ENCODE assay signal across 14 mouse cellular contexts in the genomic region with DNA sequence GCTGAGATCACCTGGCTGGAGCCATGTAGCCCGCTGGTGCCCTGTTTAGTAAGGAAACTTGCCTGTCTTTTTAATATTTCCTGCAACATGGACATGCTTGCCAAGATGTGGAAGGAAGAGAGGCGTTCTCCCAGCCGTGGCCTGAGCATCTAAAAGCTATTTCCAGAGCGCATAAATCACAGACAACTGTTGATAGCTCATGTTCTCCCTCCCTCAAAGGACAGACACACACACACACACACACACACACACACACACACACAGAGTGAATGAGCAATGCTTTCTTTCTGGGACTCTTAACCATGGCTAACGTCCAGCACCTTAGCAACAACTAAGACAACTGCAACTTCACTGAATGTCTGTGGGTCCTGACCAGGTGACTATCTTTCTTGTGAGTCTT.
DNase-seq lines count a peak whose midpoint lies in the region; ATAC-seq and TF ChIP-seq lines count a peak whose summit lies in the region.
"Had no signal": no experiment of that assay in that cellular context is flagged by ENCODE, and none has a peak within 500 bp of the region (broad histone marks: within the 10 kb centered on the region; RNA-seq: fewer than 3 reads in every experiment).

No protein-coding gene starts in this region.

- TF ChIP-seq CTCF in lung, embryonic 14.5 days (IDR thresholded peaks at IDR 0.05; ENCODE audit: low read depth), result no peak
- no peak for TF ChIP-seq CTCF in lung, postnatal 0 days (IDR thresholded peaks at IDR 0.05)
- no peak for TF ChIP-seq CTCF in kidney, postnatal 0 days (IDR thresholded peaks at IDR 0.05; ENCODE audit: low read depth)

- ATAC-seq in forebrain, embryonic 15.5 days (replicated peaks), result no peak
- ATAC-seq in lung, embryonic 14.5 days (ENCODE audit: insufficient read depth), result no peak
- ATAC-seq in lung, postnatal 0 days, result no peak
- ATAC-seq in kidney, postnatal 0 days (replicated peaks; ENCODE audit: low FRiP score, low read depth), result no peak
- no peak for ATAC-seq in CD4-positive, CD25-positive, alpha-beta regulatory T cell, adult 4 months
- ATAC-seq: intestine, embryonic 16.5 days; liver, postnatal 0 days; midbrain, embryonic 13.5 days had no signal

- no peak overlapping the region for H3K4me3 ChIP-seq in forebrain, embryonic 10.5 days
- no peak overlapping the region for H3K4me3 ChIP-seq in forebrain, embryonic 15.5 days
- no peak overlapping the region for H3K4me3 ChIP-seq in lung, embryonic 14.5 days (ENCODE audit: low read depth, low read length)
- H3K4me3 ChIP-seq in lung, postnatal 0 days (ENCODE audit: low read depth, low read length), result no peak overlapping the region
- no peak overlapping the region for H3K4me3 ChIP-seq in kidney, postnatal 0 days (replicated peaks; ENCODE audit: low read depth, low read length)
- H3K4me3 ChIP-seq: forebrain, embryonic 12.5 days; limb, embryonic 13.5 days; midbrain, embryonic 13.5 days had no signal

- H3K9ac ChIP-seq in forebrain, embryonic 15.5 days (replicated peaks), result no peak overlapping the region
- H3K9ac ChIP-seq in lung, embryonic 14.5 days, result no peak overlapping the region
- H3K9ac ChIP-seq in lung, postnatal 0 days (replicated peaks; ENCODE audit: low read depth), result no peak overlapping the region
- no peak overlapping the region for H3K9ac ChIP-seq in kidney, postnatal 0 days (ENCODE audit: low read depth, low read length)
- H3K9ac ChIP-seq: forebrain, embryonic 12.5 days; limb, embryonic 13.5 days; liver, postnatal 0 days; midbrain, embryonic 13.5 days had no signal

- peaks cover 6% of the 10 kb centered on the region for H3K36me3 ChIP-seq in forebrain, embryonic 10.5 days (replicated peaks)
- H3K36me3 ChIP-seq in forebrain, embryonic 15.5 days, result no peaks in the 10 kb centered on the region
- no peaks in the 10 kb centered on the region for H3K36me3 ChIP-seq in lung, embryonic 14.5 days (ENCODE audit: insufficient read depth)
- no peaks in the 10 kb centered on the region for H3K36me3 ChIP-seq in lung, postnatal 0 days (ENCODE audit: insufficient read depth, low read length)
- H3K36me3 ChIP-seq in kidney, postnatal 0 days (ENCODE audit: insufficient read depth, low read length), result no peaks in the 10 kb centered on the region
- H3K36me3 ChIP-seq: forebrain, embryonic 12.5 days; limb, embryonic 13.5 days; midbrain, embryonic 13.5 days had no signal

- no peaks in the 10 kb centered on the region for H3K9me3 ChIP-seq in forebrain, embryonic 10.5 days
- H3K9me3 ChIP-seq in forebrain, embryonic 15.5 days, result no peaks in the 10 kb centered on the region
- no peaks in the 10 kb centered on the region for H3K9me3 ChIP-seq in lung, embryonic 14.5 days (ENCODE audit: low read depth, low read length)
- H3K9me3 ChIP-seq in lung, postnatal 0 days (ENCODE audit: low read length), result no peaks in the 10 kb centered on the region
- no peaks in the 10 kb centered on the region for H3K9me3 ChIP-seq in kidney, postnatal 0 days (replicated peaks; ENCODE audit: low read length)
- H3K9me3 ChIP-seq: forebrain, embryonic 12.5 days; limb, embryonic 13.5 days; midbrain, embryonic 13.5 days had no signal

- H3K4me2 ChIP-seq in forebrain, embryonic 15.5 days (replicated peaks), result no peak overlapping the region
- no peak overlapping the region for H3K4me2 ChIP-seq in lung, embryonic 14.5 days
- H3K4me2 ChIP-seq in lung, postnatal 0 days (replicated peaks; ENCODE audit: low read depth, low read length), result no peak overlapping the region
- no peak overlapping the region for H3K4me2 ChIP-seq in kidney, postnatal 0 days (ENCODE audit: low read length)
- H3K4me2 ChIP-seq: forebrain, embryonic 12.5 days; limb, embryonic 13.5 days; midbrain, embryonic 13.5 days had no signal

- no peaks in the 10 kb centered on the region for H3K27me3 ChIP-seq in forebrain, embryonic 10.5 days (ENCODE audit: poor library complexity, severe bottlenecking)
- no peaks in the 10 kb centered on the region for H3K27me3 ChIP-seq in forebrain, embryonic 15.5 days
- H3K27me3 ChIP-seq in lung, embryonic 14.5 days (ENCODE audit: insufficient read depth, low read length), result no peaks in the 10 kb centered on the region
- no peaks in the 10 kb centered on the region for H3K27me3 ChIP-seq in lung, postnatal 0 days (replicated peaks; ENCODE audit: insufficient read depth, low read length)
- no peaks in the 10 kb centered on the region for H3K27me3 ChIP-seq in kidney, postnatal 0 days (ENCODE audit: insufficient read depth, low read length)
- H3K27me3 ChIP-seq: forebrain, embryonic 12.5 days; limb, embryonic 13.5 days; midbrain, embryonic 13.5 days had no signal

- no peak for TF ChIP-seq EP300 in lung, postnatal 0 days (IDR thresholded peaks at IDR 0.05)

- 95% methylated on average over 5 of the region's 5 CpGs for WGBS in forebrain, embryonic 10.5 days
- 76% methylated on average over 5 of the region's 5 CpGs for WGBS in forebrain, embryonic 15.5 days
- 62% methylated on average over 5 of the region's 5 CpGs for WGBS in lung, embryonic 14.5 days
- 61% methylated on average over 5 of the region's 5 CpGs for WGBS in lung, postnatal 0 days
- 41% methylated on average over 5 of the region's 5 CpGs for WGBS in kidney, postnatal 0 days

- H3K4me1 ChIP-seq in forebrain, embryonic 10.5 days, result peaks cover 63% of the 10 kb centered on the region
- H3K4me1 ChIP-seq in forebrain, embryonic 15.5 days, result peaks cover 16% of the 10 kb centered on the region
- H3K4me1 ChIP-seq in lung, embryonic 14.5 days (ENCODE audit: insufficient read depth), result no peaks in the 10 kb centered on the region
- H3K4me1 ChIP-seq in lung, postnatal 0 days (ENCODE audit: insufficient read depth, low read depth, low read length), result no peaks in the 10 kb centered on the region
- H3K4me1 ChIP-seq in kidney, postnatal 0 days (replicated peaks; ENCODE audit: insufficient read depth, low read length), result peaks cover 12% of the 10 kb centered on the region

- H3K27ac ChIP-seq in forebrain, embryonic 10.5 days, result peak overlapping the region; percentile 78
- no peak overlapping the region for H3K27ac ChIP-seq in forebrain, embryonic 15.5 days (replicated peaks)
- H3K27ac ChIP-seq in lung, embryonic 14.5 days (ENCODE audit: low read depth), result no peak overlapping the region
- H3K27ac ChIP-seq in lung, postnatal 0 days (ENCODE audit: low read length), result no peak overlapping the region
- 0 out of 2 replicates have a peak overlapping the region, but pooled peaks have one; percentile 25 for H3K27ac ChIP-seq in kidney, postnatal 0 days
- H3K27ac ChIP-seq: forebrain, embryonic 12.5 days; limb, embryonic 13.5 days; midbrain, embryonic 13.5 days had no signal

- DNase-seq in forebrain, embryonic 10.5 days (ENCODE audit: extremely low spot score, low spot score), result no peak
- peak; percentile 29 for DNase-seq in lung, embryonic 14.5 days
- no peak for DNase-seq in lung, postnatal 0 days (ENCODE audit: low spot score)
- DNase-seq in adrenal gland, postnatal 25 days, result peak; percentile 58
- DNase-seq in kidney, postnatal 0 days (ENCODE audit: low spot score), result peak; percentile 66
- DNase-seq in thymus, postnatal 0 days (ENCODE audit: low spot score), result no peak
- DNase-seq: cerebellum, adult 9-11 months; liver, postnatal 0 days had no signal

Comparison
In these comparisons a context has a peak if more than half of its experiments do, and no peak if none do; other contexts are left out.
1. DNase-seq: peak in lung, embryonic 14.5 days (single experiment), adrenal gland, postnatal 25 days (single experiment) and kidney, postnatal 0 days (single experiment); none in forebrain, embryonic 10.5 days (single experiment), lung, postnatal 0 days (single experiment) and thymus, postnatal 0 days (single experiment).
2. H3K27ac ChIP-seq: peak in forebrain, embryonic 10.5 days (single experiment) and kidney, postnatal 0 days (single experiment); none in forebrain, embryonic 15.5 days (single experiment), lung, embryonic 14.5 days (single experiment) and lung, postnatal 0 days (single experiment).